Mouse (Mus musculus): ENCODE results near the gene Ccs. TPM values are rescaled to one million over a fixed set of nuclear protein-coding genes. Genes with fewer than 3 reads are reported as not detected.

Gene Ccs
- not detected for polyA plus RNA-seq (2014; fragmentation: Illumina TruSeq; extraction: RNeasy Lipid Tissue Mini Kit (QIAGEN cat#74804))

DNA sequence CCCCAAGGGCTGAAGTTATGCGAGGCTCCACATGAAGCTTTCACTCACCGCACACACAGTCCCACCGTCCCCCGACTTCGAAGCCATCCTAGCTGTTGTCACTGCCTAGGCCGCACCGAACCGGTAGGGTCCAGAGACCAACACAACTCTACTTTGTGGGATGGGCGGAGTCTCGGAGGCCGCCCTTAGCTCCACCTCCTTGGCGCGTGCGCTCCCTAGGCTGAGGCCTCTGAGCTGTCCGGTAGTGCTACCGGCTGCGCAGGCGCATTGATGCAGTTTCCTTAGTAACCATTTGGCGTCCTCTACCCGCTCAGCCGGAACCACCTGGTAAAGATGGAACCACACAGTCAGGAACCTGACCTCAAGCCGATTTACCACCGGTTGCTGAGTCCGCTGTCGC, at the start of gene Ccs, which contains the start of gene Ccdc87:
TSS of gene Ccs (minus strand) at position 184 of the 400 bp plus-strand sequence.
TSS of gene Ccdc87 (plus strand) at position 218 of the 400 bp plus-strand sequence.

DNA sequence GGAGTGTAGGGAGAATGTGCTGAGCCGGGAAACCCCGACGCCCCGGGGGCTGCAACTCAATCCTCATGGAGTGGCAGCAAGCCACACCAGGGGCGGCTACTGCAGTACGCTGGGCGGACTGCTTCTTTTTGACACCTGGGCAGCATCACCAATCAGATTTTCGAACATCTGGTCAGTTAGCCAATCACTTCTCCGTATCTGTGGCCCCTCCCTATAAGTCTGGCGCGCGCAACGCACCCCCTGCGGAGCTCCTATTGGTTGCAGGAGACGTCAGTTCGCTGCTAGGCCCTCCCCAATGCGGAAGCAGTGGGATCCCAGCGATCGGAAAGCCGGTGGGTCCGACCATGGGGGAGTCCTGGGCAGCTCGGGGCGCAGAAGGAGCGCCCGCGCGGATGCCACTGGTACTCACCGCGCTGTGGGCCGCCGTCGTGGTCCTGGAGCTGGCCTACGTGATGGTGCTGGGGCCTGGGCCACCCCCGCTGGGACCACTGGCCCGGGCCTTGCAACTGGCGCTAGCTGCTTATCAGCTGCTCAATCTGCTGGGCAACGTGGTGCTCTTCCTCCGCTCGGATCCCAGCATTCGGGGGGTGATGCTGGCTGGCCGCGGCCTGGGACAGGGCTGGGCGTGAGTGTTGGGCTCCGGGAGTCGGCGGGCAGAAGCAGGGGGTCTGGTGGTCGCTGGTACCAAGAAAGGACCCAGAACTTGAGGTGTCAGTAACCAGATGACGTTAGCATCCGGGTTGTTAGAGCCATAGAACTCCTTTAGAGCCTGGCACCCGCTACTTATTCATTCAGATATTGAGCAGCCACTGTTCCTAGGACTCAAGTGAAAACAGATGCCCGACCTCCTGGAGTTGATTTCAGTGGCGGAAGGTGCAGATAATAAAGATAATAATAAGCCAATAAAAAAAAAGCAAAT, 39.5 kb upstream of the Ccs start, which contains the start of gene Zdhhc24:
TSS of gene Zdhhc24 (plus strand) at position 264 of the 919 bp plus-strand sequence.

DNA sequence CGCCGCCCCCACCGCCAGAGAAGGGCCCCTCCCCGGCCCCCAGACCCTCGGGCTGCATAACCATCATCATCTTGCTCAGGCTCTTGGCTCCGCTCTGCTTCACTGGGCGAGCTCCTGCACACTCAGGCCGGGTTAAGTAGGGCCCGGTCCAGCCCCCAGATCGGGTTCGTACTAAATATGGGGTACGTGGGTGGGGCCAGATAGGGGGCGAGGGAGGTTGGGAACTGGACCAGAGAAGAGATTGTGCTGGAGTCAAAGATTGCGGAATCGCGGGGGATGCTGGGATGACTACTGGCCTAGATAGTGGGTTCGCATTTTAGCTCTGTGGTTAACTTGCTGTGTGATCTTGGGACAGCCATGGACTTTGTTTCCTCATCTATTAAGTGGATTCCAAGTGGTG, 38.7 kb upstream of the Ccs start, which contains the start of gene Actn3:
TSS of gene Actn3 (minus strand) at position 125 of the 400 bp plus-strand sequence.

DNA sequence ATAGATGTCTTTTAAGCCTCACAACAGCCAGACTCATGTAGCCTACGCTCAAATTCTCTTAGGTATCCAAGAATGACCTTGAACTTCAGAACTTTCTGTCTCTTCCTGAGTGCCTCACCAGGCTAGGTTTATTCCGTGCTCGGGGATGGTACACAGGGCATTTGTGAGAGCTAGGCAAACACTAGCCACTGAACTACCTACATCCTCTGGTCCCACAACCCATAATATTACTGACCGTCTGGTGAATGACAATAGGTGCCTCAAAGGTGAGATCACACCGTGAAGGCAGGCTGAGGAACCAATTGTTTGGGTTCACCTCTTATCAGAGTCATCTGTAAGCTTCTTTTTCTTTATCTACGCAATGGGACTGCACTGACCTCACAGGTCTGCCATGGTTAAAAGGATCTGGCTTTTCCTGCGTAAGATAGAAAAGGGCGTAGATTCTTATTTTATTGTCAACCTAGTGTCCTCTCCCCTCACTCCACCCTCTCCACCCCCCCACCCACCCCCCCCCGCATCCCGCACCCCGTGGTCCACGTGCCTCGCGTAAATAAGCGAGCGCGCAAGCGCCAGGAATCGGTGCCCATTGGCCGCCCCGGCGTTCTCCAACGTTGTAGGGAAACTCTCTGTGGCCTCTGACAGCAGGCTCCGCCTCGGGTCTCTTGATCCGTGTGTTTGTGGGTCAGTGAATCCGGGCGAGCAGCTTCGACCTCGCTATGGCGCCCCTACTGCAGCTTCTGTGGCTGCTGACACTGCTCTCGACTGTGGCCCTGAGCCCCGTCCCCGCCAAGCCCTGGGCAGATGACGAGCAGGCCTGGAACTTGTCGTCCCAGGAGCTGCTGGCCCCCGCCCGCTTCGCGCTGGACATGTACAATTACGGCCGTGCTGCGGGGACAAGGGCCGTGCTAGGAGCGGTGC, 15.7 kb upstream of the Ccs start, which contains the start of gene Ctsf:
TSS of gene Ctsf (plus strand) at position 579 of the 918 bp plus-strand sequence.

DNA sequence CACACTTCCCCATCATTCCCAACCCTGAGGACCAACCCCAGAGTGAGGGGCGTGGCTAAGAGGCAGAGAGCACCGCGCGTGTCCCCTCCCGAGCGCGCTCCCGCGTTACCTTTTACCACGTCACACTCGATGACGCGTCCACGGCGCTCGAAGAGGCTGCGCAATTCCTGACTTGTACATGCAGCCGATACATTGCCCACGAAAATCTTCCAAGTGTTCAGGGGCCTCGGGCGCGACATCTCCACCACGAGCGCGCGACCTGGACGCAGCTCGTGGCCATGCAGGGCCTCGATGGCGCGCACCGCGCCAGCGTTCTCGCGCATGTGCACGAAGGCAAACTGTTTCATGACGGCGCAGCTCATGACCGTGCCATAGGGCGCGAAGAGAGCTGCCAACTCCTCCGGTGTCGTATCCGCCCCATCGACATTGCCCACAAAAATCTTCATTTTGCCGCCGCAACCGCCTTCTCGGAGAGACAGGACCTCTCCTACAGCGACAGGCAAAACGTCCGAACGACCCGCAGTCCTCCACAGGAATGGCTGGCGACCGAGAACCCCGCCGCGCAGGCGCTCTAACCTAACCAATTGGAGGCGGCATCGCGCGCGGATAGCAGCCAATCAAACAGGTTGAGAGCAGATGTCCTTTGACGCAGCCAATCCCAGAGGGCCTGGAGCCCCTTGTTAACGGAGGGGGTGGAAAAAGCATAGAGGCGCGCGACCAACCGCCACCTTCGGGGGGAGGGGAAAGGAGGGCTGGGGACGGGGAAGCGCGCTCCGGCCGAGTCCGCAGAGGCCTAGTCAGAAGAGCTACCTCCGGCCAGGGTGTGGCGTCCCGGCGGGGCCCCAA, 27.8 kb downstream of the Ccs start, which contains the start of the genes Gm21992 and Rbm14:
TSS of gene Gm21992 (minus strand) at position 550 of the 846 bp plus-strand sequence.
TSS of gene Rbm14 (minus strand) at position 572 of the 846 bp plus-strand sequence.

DNA sequence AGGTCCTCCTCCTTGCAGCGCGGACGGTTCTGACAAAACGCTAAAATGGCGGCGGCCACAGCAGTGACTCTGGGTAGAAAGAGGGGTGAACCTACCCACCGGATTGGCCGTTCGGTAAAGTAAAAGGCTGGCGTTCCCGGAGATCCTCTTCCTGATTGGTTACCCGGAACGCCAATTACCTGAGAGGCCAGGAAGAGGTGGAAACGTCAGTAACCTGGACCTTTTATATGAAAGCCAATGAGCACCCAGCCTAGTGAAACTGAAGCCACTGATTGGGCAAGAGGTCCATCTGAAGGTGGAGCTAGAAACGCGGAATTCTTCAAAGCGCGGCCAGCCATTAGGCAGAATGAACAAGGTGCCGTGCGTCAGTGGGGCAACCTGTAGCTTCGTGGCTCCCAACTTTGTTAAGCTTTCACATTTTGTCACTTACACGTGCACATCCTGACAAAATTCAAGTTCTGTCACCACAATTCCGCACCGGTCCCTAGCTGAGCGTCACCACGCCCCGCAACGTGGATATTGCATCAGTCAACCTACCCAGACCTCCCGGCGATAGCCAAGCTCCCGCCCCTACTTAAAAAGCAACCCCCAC, 45.2 kb downstream of the Ccs start, which contains the start of gene Rbm4:
TSS of gene Rbm4 (minus strand) at position 71 of the 592 bp plus-strand sequence.

Other genes with a start within 250 kb of the Ccs start
- gene Lrfn4, start 223.7 kb downstream of the Ccs start, polyA plus RNA-seq (2014; fragmentation: Illumina TruSeq; extraction: RNeasy Lipid Tissue Mini Kit (QIAGEN cat#74804)), result not detected
- 2.7 TPM for gene Rce1, start 213.7 kb downstream of the Ccs start, polyA plus RNA-seq (2014; fragmentation: Illumina TruSeq; extraction: RNeasy Lipid Tissue Mini Kit (QIAGEN cat#74804))
- gene Gm960, start 140.7 kb downstream of the Ccs start, polyA plus RNA-seq (2014; fragmentation: Illumina TruSeq; extraction: RNeasy Lipid Tissue Mini Kit (QIAGEN cat#74804)), result not detected
- gene Sptbn2, start 128.2 kb downstream of the Ccs start, polyA plus RNA-seq (2014; fragmentation: Illumina TruSeq; extraction: RNeasy Lipid Tissue Mini Kit (QIAGEN cat#74804)), result not detected
- 19.5 TPM for gene Rbm4b, start 82.8 kb downstream of the Ccs start, polyA plus RNA-seq (2014; fragmentation: Illumina TruSeq; extraction: RNeasy Lipid Tissue Mini Kit (QIAGEN cat#74804))
- gene Rbm4, start 45.4 kb downstream of the Ccs start, polyA plus RNA-seq (2014; fragmentation: Illumina TruSeq; extraction: RNeasy Lipid Tissue Mini Kit (QIAGEN cat#74804)), result 14.7 TPM
- gene Gm21992, start 27.7 kb downstream of the Ccs start, polyA plus RNA-seq (2014; fragmentation: Illumina TruSeq; extraction: RNeasy Lipid Tissue Mini Kit (QIAGEN cat#74804)), result 1.7 TPM
- 8.6 TPM for gene Rbm14, start 27.7 kb downstream of the Ccs start, polyA plus RNA-seq (2014; fragmentation: Illumina TruSeq; extraction: RNeasy Lipid Tissue Mini Kit (QIAGEN cat#74804))
- 0.46 TPM for gene Ccdc87, start within 50 bp of the Ccs start, polyA plus RNA-seq (2014; fragmentation: Illumina TruSeq; extraction: RNeasy Lipid Tissue Mini Kit (QIAGEN cat#74804))
- 35.5 TPM for gene Ctsf, start 15.8 kb upstream of the Ccs start, polyA plus RNA-seq (2014; fragmentation: Illumina TruSeq; extraction: RNeasy Lipid Tissue Mini Kit (QIAGEN cat#74804))
- 0.20 TPM for gene Actn3, start 38.6 kb upstream of the Ccs start, polyA plus RNA-seq (2014; fragmentation: Illumina TruSeq; extraction: RNeasy Lipid Tissue Mini Kit (QIAGEN cat#74804))
- 19.7 TPM for gene Zdhhc24, start 39.3 kb upstream of the Ccs start, polyA plus RNA-seq (2014; fragmentation: Illumina TruSeq; extraction: RNeasy Lipid Tissue Mini Kit (QIAGEN cat#74804))
- gene Bbs1, start 67.3 kb upstream of the Ccs start, polyA plus RNA-seq (2014; fragmentation: Illumina TruSeq; extraction: RNeasy Lipid Tissue Mini Kit (QIAGEN cat#74804)), result 5.8 TPM
- gene Dpp3, start 89.0 kb upstream of the Ccs start, polyA plus RNA-seq (2014; fragmentation: Illumina TruSeq; extraction: RNeasy Lipid Tissue Mini Kit (QIAGEN cat#74804)), result 1.7 TPM
- 1.8 TPM for gene Peli3, start 103.8 kb upstream of the Ccs start, polyA plus RNA-seq (2014; fragmentation: Illumina TruSeq; extraction: RNeasy Lipid Tissue Mini Kit (QIAGEN cat#74804))
- gene Mrpl11, start 122.8 kb upstream of the Ccs start, polyA plus RNA-seq (2014; fragmentation: Illumina TruSeq; extraction: RNeasy Lipid Tissue Mini Kit (QIAGEN cat#74804)), result 15.6 TPM
- gene Npas4, start 151.0 kb upstream of the Ccs start, polyA plus RNA-seq (2014; fragmentation: Illumina TruSeq; extraction: RNeasy Lipid Tissue Mini Kit (QIAGEN cat#74804)), result not detected
- not detected for gene Slc29a2, start 184.5 kb upstream of the Ccs start, polyA plus RNA-seq (2014; fragmentation: Illumina TruSeq; extraction: RNeasy Lipid Tissue Mini Kit (QIAGEN cat#74804))
- gene B4gat1, start 199.5 kb upstream of the Ccs start, polyA plus RNA-seq (2014; fragmentation: Illumina TruSeq; extraction: RNeasy Lipid Tissue Mini Kit (QIAGEN cat#74804)), result 31.6 TPM
- gene AC124502.3, start 199.6 kb upstream of the Ccs start, polyA plus RNA-seq (2014; fragmentation: Illumina TruSeq; extraction: RNeasy Lipid Tissue Mini Kit (QIAGEN cat#74804)), result 0.34 TPM
- not detected for gene Brms1, start 202.0 kb upstream of the Ccs start, polyA plus RNA-seq (2014; fragmentation: Illumina TruSeq; extraction: RNeasy Lipid Tissue Mini Kit (QIAGEN cat#74804))
- gene Rin1, start 211.1 kb upstream of the Ccs start, polyA plus RNA-seq (2014; fragmentation: Illumina TruSeq; extraction: RNeasy Lipid Tissue Mini Kit (QIAGEN cat#74804)), result 0.17 TPM
- 0.17 TPM for gene Cd248, start 228.7 kb upstream of the Ccs start, polyA plus RNA-seq (2014; fragmentation: Illumina TruSeq; extraction: RNeasy Lipid Tissue Mini Kit (QIAGEN cat#74804))
- 0.37 TPM for gene Tmem151a, start 246.2 kb upstream of the Ccs start, polyA plus RNA-seq (2014; fragmentation: Illumina TruSeq; extraction: RNeasy Lipid Tissue Mini Kit (QIAGEN cat#74804))
- 18.2 TPM for gene Yif1a, start 249.2 kb upstream of the Ccs start, polyA plus RNA-seq (2014; fragmentation: Illumina TruSeq; extraction: RNeasy Lipid Tissue Mini Kit (QIAGEN cat#74804))

All from ovary, adult 10 weeks (tissue).